Comparison of ENCODE assay signal across 8 mouse cellular contexts in the genomic region with DNA sequence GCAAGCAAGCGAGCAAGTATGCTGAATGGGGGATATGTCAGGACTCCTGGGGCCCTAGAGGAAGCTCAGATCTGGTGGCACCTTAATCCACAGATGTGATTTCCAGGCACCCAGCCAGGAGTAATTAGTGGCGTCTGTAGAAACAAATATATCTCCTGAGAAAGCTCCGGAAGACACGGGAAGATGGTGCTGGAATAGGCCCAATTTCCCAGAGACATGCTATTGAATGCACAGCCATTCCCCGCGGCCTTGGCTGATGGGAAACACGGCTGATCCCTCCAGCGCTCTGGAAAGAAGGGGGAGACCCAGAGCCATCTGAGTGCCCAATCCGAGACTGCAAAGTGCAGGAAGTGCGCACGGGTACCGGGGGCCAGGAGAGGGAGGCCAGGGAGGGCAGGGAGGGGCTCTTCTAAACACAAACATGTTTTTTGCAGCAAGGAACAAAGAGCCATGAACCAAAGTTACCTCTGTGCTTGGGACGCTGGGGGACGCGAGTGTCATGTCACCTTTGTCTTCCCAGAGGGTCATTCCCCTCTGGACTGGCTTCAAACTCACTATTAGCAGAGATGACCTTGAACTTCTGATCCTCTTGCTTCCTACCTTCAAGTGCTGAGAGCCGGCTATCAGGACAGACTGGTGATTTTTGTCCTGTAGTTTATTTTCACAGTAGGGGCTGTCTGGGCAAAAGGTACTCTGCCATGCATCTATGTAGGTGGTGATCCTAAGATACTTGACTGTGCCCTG. TPM values are rescaled to one million over a fixed set of nuclear protein-coding genes. Genes with fewer than 3 reads are reported as not detected.
DNase-seq lines count a peak whose midpoint lies in the region; ATAC-seq and TF ChIP-seq lines count a peak whose summit lies in the region.

No protein-coding gene starts in this region.

- no peak for ATAC-seq in heart, embryonic 11.5 days (replicated peaks; ENCODE audit: insufficient number of reproducible peaks, low FRiP score, low TSS enrichment)
- ATAC-seq in heart, postnatal 0 days (ENCODE audit: insufficient read depth, low read depth), result peak; percentile 59; the same call in 1 of the 2 replicates
- ATAC-seq in lung, embryonic 15.5 days (ENCODE audit: borderline replicate concordance, extremely low read depth, low FRiP score, low TSS enrichment), result 0 out of 2 replicates have a peak, but pooled peaks have one; percentile 41
- ATAC-seq in erythroid progenitor cell, adult 5-6 weeks (replicated peaks; ENCODE audit: low FRiP score, poor library complexity, severe bottlenecking), result no peak

- no peaks in the 10 kb centered on the region for H3K9me3 ChIP-seq in heart, embryonic 11.5 days (replicated peaks; ENCODE audit: control insufficient read depth, low read length)
- no peaks in the 10 kb centered on the region for H3K9me3 ChIP-seq in heart, postnatal 0 days (replicated peaks; ENCODE audit: control insufficient read depth, low read length)
- no peaks in the 10 kb centered on the region for H3K9me3 ChIP-seq in lung, embryonic 15.5 days

- H3K4me2 ChIP-seq in heart, embryonic 11.5 days, result no peak overlapping the region
- H3K4me2 ChIP-seq in heart, postnatal 0 days (ENCODE audit: low read depth, low read length), result no peak overlapping the region
- H3K4me2 ChIP-seq in lung, embryonic 15.5 days, result no peak overlapping the region

- peaks cover 28% of the 10 kb centered on the region for H3K4me1 ChIP-seq in heart, embryonic 11.5 days (ENCODE audit: control insufficient read depth, insufficient read depth, low read length)
- peaks cover 54% of the 10 kb centered on the region for H3K4me1 ChIP-seq in brown adipose tissue, adult 24 weeks (ENCODE audit: control insufficient read depth, insufficient read depth, insufficient read length, low read length)
- peaks cover 16% of the 10 kb centered on the region for H3K4me1 ChIP-seq in heart, postnatal 0 days (ENCODE audit: control insufficient read depth, insufficient read depth)
- H3K4me1 ChIP-seq in lung, embryonic 15.5 days, result no peaks in the 10 kb centered on the region

- H3K4me3 ChIP-seq in heart, embryonic 11.5 days (ENCODE audit: low read depth, low read length), result no peak overlapping the region
- H3K4me3 ChIP-seq in brown adipose tissue, adult 24 weeks (ENCODE audit: insufficient read depth, low read depth, low read length), result no peak overlapping the region
- no peak overlapping the region for H3K4me3 ChIP-seq in heart, postnatal 0 days (ENCODE audit: low read depth, low read length)
- no peak overlapping the region for H3K4me3 ChIP-seq in lung, embryonic 15.5 days

- H3K36me3 ChIP-seq in heart, embryonic 11.5 days (ENCODE audit: control insufficient read depth, insufficient read depth, low read length), result no peaks in the 10 kb centered on the region
- no peaks in the 10 kb centered on the region for H3K36me3 ChIP-seq in heart, postnatal 0 days (replicated peaks; ENCODE audit: control insufficient read depth, insufficient read depth, low read length)
- H3K36me3 ChIP-seq in lung, embryonic 15.5 days, result no peaks in the 10 kb centered on the region

- H3K9ac ChIP-seq in heart, embryonic 11.5 days (ENCODE audit: low read depth, low read length), result no peak overlapping the region
- no peak overlapping the region for H3K9ac ChIP-seq in heart, postnatal 0 days (replicated peaks; ENCODE audit: low read depth, low read length)
- no peak overlapping the region for H3K9ac ChIP-seq in lung, embryonic 15.5 days

- TF ChIP-seq EP300 in heart, postnatal 0 days (IDR thresholded peaks at IDR 0.05; ENCODE audit: low read depth), result peak; percentile 52; the same call in 1 of the 2 replicates

- WGBS in heart, embryonic 11.5 days (ENCODE audit: insufficient replicate concordance), result 83% methylated on average over 16 of the region's 16 CpGs
- whole genome bisulfite sequencing in heart, postnatal 0 days, result 40% methylated on average over 16 of the region's 16 CpGs
- WGBS in lung, embryonic 15.5 days, result 54% methylated on average over 16 of the region's 16 CpGs

- no peaks in the 10 kb centered on the region for H3K27me3 ChIP-seq in heart, embryonic 11.5 days (ENCODE audit: control insufficient read depth, insufficient read depth, low read length)
- H3K27me3 ChIP-seq in heart, postnatal 0 days (ENCODE audit: control insufficient read depth, insufficient read depth, low read length), result no peaks in the 10 kb centered on the region
- H3K27me3 ChIP-seq in lung, embryonic 15.5 days, result no peaks in the 10 kb centered on the region

- H3K27ac ChIP-seq in heart, embryonic 11.5 days (ENCODE audit: low read depth, low read length), result no peak overlapping the region
- peak overlapping the region; percentile 52 for H3K27ac ChIP-seq in brown adipose tissue, adult 24 weeks (replicated peaks; ENCODE audit: low read depth, low read length)
- H3K27ac ChIP-seq in heart, postnatal 0 days (ENCODE audit: low read depth), result 0 out of 2 replicates have a peak overlapping the region, but pooled peaks have one; percentile 16
- H3K27ac ChIP-seq in lung, embryonic 15.5 days, result peak overlapping the region; percentile 25

- peak; percentile 71 to 86 for DNase-seq in heart, adult 18-20 months
- peak; percentile 14 for DNase-seq in heart, postnatal 0 days (ENCODE audit: low spot score)
- DNase-seq in embryo, embryonic 10 days (ENCODE audit: low spot score), result no peak
- no peak for DNase-seq in cerebellum, postnatal 25 days

- no peak for TF ChIP-seq CTCF in heart, postnatal 0 days (IDR thresholded peaks at IDR 0.05; ENCODE audit: low read depth)

RNA-seq across cellular contexts. Expression of gene Scarb1, which starts 21.7 kb away (rescaled TPM):
- total RNA-seq in heart, adult 18-20 months (2021), result 10 to 100 TPM; 26.6 to 34.7 TPM
- 57.1 and 67.0 TPM in 2 replicates for polyA plus RNA-seq in heart, embryonic 11.5 days (2014; fragmentation: Nextera tagmentation; extraction: Ambion mirVana)
- polyA plus RNA-seq in brown adipose tissue, adult 24 weeks (2012; ENCODE audit: insufficient read depth, insufficient read length, missing spikeins), result 18.6 and 30.7 TPM in 2 replicates
- total RNA-seq in heart, postnatal 0 days (2014; rRNA removed; ENCODE audit: low replicate concordance), result 79.8 and 84.2 TPM in 2 replicates
- polyA plus RNA-seq in heart, postnatal 0 days (2015; fragmentation: Nextera tagmentation; extraction: Ambion mirVana), result 53.7 and 58.2 TPM in 2 replicates
- 61.2 and 65.6 TPM in 2 replicates for polyA plus RNA-seq in lung, embryonic 15.5 days (2015; fragmentation: Nextera tagmentation; extraction: Ambion mirVana)
- total RNA-seq in erythroid progenitor cell, adult 5-6 weeks (2015; ENCODE audit: low replicate concordance), result 33.9 and 39.0 TPM in 2 replicates
- total RNA-seq in erythroid progenitor cell, adult 5-6 weeks (2017; ENCODE audit: low replicate concordance), result 35.3 and 44.2 TPM in 2 replicates

Comparison
In these comparisons a context has a peak if more than half of its experiments do, and no peak if none do; other contexts are left out.
1. ATAC-seq: peak in heart, postnatal 0 days (single experiment) and lung, embryonic 15.5 days (single experiment); none in heart, embryonic 11.5 days (single experiment) and erythroid progenitor cell, adult 5-6 weeks (single experiment).
2. DNase-seq: peak in heart, adult 18-20 months (2 of 2) and heart, postnatal 0 days (single experiment); none in embryo, embryonic 10 days (single experiment) and cerebellum, postnatal 25 days (0 of 2).